Mouse (Mus musculus): ENCODE data around the gene Map4k3. TPM values are rescaled to one million over a fixed set of nuclear protein-coding genes. Genes with fewer than 3 reads are reported as not detected.
"Not testable (repeated sequence)": the region's sequence is repeated elsewhere in the genome, so short reads cannot be mapped to it uniquely, and the experiment has no call there.

The Map4k3 gene
- polyA plus RNA-seq, 1 experiment from 2014 or later = 34.1 TPM

DNA sequence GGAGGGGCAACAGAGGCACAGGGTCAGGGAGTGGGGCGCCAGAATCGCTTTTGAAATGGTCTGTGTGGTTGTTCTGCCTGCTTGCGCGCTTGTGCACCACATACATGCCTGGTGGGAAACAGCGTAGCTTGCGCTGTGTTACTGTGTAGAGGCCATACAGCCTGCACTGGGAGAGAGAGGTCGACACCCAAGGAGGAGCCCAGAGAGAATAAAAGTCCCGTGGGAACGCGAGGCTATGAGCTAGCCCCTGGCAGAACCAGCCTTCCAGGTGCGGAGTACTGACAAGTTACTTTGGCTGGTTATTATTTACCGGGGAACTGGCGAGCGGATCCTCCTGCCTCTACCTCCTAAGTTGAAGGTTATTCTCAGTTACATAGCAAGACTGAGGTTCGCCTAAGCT is 177.3 kb downstream of the Map4k3 start:
- peaks cover 11% of the 10 kb centered on the region for H3K4me1 ChIP-seq
- H3K4me2 ChIP-seq = no peak overlapping the region
- H3K9ac ChIP-seq = no peak overlapping the region
- no peak overlapping the region for H3K4me3 ChIP-seq (replicated peaks)
- H3K27ac ChIP-seq = no peak overlapping the region
- no peak for ATAC-seq (ENCODE audit: low FRiP score)
- no peaks in the 10 kb centered on the region for H3K36me3 ChIP-seq (replicated peaks)
- no peaks in the 10 kb centered on the region for H3K9me3 ChIP-seq
- WGBS = 85% methylated on average over 15 of the region's 15 CpGs
- no peaks in the 10 kb centered on the region for H3K27me3 ChIP-seq

DNA sequence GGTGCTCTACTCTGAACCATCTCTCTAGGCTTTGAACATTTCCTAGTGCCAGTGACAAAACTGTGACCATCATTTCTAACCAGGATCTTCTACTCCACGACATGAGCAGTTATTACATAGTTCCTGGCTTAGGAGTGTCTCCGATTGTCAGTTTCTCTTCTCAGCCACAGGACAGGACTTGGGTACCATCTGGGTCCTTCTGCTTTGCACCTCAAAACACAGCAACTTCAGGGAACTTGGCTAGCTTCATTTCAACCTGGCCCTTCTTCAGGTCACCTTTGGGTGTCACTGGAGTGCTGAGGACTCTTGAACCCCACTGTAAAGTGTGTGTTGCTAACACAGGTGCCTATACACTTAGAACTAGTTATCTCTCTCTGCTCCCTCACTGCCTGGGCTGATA is 181.4 kb downstream of the Map4k3 start:
- no peaks in the 10 kb centered on the region for H3K9me3 ChIP-seq
- H3K4me1 ChIP-seq = no peaks in the 10 kb centered on the region
- ATAC-seq (ENCODE audit: low FRiP score) = no peak
- no peaks in the 10 kb centered on the region for H3K36me3 ChIP-seq (replicated peaks)
- WGBS = 87% methylated on average over 2 of the region's 2 CpGs
- H3K9ac ChIP-seq = no peak overlapping the region
- no peak overlapping the region for H3K27ac ChIP-seq
- H3K4me2 ChIP-seq = no peak overlapping the region
- H3K27me3 ChIP-seq = no peaks in the 10 kb centered on the region
- no peak overlapping the region for H3K4me3 ChIP-seq (replicated peaks)

DNA sequence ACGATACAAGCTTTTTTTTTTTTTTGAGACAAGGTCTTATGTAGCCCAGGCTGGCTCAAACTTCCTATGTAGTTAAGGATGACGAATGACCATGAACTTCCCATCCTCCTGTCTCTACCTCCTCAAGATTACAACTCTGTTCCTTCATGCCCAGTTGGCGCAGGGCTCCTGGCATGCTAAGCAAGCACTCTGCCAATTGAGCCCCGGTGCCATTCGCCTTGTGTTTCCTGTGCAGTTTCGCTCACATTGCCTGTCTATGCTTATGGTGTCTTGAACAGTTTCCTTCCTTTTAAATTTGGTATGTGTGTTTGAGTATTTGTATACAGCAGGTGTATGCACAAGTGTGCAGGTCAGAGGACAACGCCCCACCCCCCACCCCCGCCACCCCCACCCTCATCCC is 182.1 kb downstream of the Map4k3 start:
- Histone ChIP-seq H3K27me3 (no peaks in the 10 kb centered on the region), H3K9ac (no peak overlapping the region), H3K4me1 (no peaks in the 10 kb centered on the region), H3K4me3 (replicated peaks) (no peak overlapping the region), H3K27ac (no peak overlapping the region), H3K4me2 (no peak overlapping the region), H3K36me3 (replicated peaks) (no peaks in the 10 kb centered on the region), H3K9me3 (no peaks in the 10 kb centered on the region)
- WGBS = 86% methylated on average over 8 of the region's 8 CpGs
- no peak for ATAC-seq (ENCODE audit: low FRiP score)

GRCm38 (mm10) chr17:80543646-80544045 is 184.6 kb downstream of the Map4k3 start:
- Histone ChIP-seq H3K36me3 (replicated peaks) (no peaks in the 10 kb centered on the region), H3K9ac (no peak overlapping the region), H3K4me3 (replicated peaks) (no peak overlapping the region), H3K27ac (no peak overlapping the region), H3K4me1 (no peaks in the 10 kb centered on the region), H3K9me3 (no peaks in the 10 kb centered on the region), H3K27me3 (no peaks in the 10 kb centered on the region), H3K4me2 (no peak overlapping the region)
- WGBS = 93% methylated on average over 20 of the region's 20 CpGs
- no peak for ATAC-seq (ENCODE audit: low FRiP score)

DNA sequence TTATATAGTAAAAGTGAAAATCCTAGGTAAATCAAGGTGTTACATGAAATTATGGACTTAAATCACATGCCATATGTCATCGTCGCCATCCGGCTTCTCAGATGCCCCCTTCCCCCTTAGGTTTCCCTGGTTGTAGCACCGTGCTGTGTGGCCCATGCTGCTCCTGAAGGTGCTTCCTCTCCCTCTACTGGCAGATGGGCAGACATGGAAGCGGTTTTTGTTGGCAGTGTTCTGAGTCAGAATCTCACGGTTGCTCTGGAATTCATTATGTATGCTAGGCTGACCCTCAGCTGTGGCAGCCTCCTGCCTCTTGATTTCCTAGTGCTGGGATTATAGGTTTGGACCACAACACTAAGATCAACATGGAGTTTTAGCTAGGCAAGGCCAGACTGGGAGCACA is 191.1 kb downstream of the Map4k3 start:
- Histone ChIP-seq H3K27me3 (no peaks in the 10 kb centered on the region), H3K4me3 (replicated peaks) (no peak overlapping the region), H3K4me2 (no peak overlapping the region), H3K9ac (no peak overlapping the region), H3K27ac (no peak overlapping the region), H3K36me3 (replicated peaks) (no peaks in the 10 kb centered on the region), H3K9me3 (no peaks in the 10 kb centered on the region), H3K4me1 (no peaks in the 10 kb centered on the region)
- 57% methylated on average over 6 of the region's 6 CpGs for WGBS
- ATAC-seq (ENCODE audit: low FRiP score) = no peak

DNA sequence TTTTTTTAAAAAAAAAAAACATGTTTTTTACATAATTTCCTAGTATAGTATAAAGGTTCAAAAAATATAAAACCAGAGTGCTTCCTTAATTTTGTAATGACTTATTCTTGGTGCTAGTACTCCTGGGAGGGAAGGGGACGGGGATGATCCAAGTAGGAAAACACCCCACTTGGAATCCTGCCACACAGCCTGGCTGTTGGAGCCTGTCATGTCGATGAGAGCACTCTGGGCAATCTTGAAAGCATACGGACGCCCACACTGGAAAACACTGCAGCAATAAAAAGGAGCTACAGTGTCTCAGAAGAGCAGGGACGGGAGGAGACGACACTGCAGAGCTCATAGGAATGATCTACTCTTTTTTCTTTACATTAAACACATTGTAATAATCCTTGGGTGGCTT is 192.7 kb downstream of the Map4k3 start:
- Histone ChIP-seq H3K36me3 (replicated peaks) (no peaks in the 10 kb centered on the region), H3K9me3 (no peaks in the 10 kb centered on the region), H3K4me1 (no peaks in the 10 kb centered on the region), H3K27me3 (no peaks in the 10 kb centered on the region), H3K27ac (no peak overlapping the region), H3K9ac (no peak overlapping the region), H3K4me2 (no peak overlapping the region), H3K4me3 (replicated peaks) (no peak overlapping the region)
- WGBS = 81% methylated on average over 6 of the region's 6 CpGs
- ATAC-seq (ENCODE audit: low FRiP score) = no peak

- H3K4me2 ChIP-seq; H3K36me3 ChIP-seq (replicated peaks); ATAC-seq (ENCODE audit: low FRiP score); H3K9me3 ChIP-seq; H3K4me3 ChIP-seq (replicated peaks); H3K4me1 ChIP-seq; H3K27ac ChIP-seq; H3K9ac ChIP-seq; H3K27me3 ChIP-seq: not testable (repeated sequence)
- 80% methylated on average over 2 of the region's 2 CpGs for WGBS
Measured at GRCm38 (mm10) chr17:80531351-80531750, 196.9 kb downstream of the Map4k3 start.

Other genes starting within 250 kb of the Map4k3 start
- 7.9 and 8.0 TPM in 2 replicates for gene Sos1, start 248.0 kb downstream of the Map4k3 start, polyA plus RNA-seq (2016; fragmentation: Nextera tagmentation; extraction: Ambion mirVana)
- 1.5 TPM in 2 replicates for gene Cdkl4, start 150.7 kb downstream of the Map4k3 start, polyA plus RNA-seq (2016; fragmentation: Nextera tagmentation; extraction: Ambion mirVana)
- gene Tmem178, start 216.1 kb upstream of the Map4k3 start, polyA plus RNA-seq (2016; fragmentation: Nextera tagmentation; extraction: Ambion mirVana) = 23.9 and 24.1 TPM in 2 replicates